Mouse (Mus musculus): ENCODE data around the gene Sfxn5. TPM values are rescaled to one million over a fixed set of nuclear protein-coding genes. Genes with fewer than 3 reads are reported as not detected.

Gene Sfxn5
- polyA plus RNA-seq, 1 experiment from 2014 or later: 7.2 TPM

GRCm38 (mm10) chr6:85344929-85345328 lies 11.7 kb upstream of the Sfxn5 start:
- Histone ChIP-seq H3K36me3 (peaks cover 3% of the 10 kb centered on the region; the same call in 1 of the 2 replicates), H3K27me3 (peaks cover 3% of the 10 kb centered on the region; the same call in 1 of the 2 replicates), H3K9me3 (no peaks in the 10 kb centered on the region), H3K9ac (no peak overlapping the region), H3K4me2 (replicated peaks) (no peak overlapping the region), H3K4me1 (peaks cover 4% of the 10 kb centered on the region; the same call in 1 of the 2 replicates), H3K4me3 (no peak overlapping the region), H3K27ac (no peak overlapping the region)
- no peak for ATAC-seq (ENCODE audit: insufficient number of reproducible peaks, insufficient read depth, low FRiP score, low TSS enrichment)

- H3K27ac ChIP-seq: no peak overlapping the region
- no peak overlapping the region for H3K4me3 ChIP-seq
- peaks cover 3% of the 10 kb centered on the region; the same call in 1 of the 2 replicates for H3K27me3 ChIP-seq
- 86% methylated on average over 8 of the region's 8 CpGs for WGBS
- no peak overlapping the region for H3K4me2 ChIP-seq (replicated peaks)
- H3K9ac ChIP-seq: no peak overlapping the region
- H3K9me3 ChIP-seq: no peaks in the 10 kb centered on the region
- H3K4me1 ChIP-seq: peaks cover 4% of the 10 kb centered on the region; the same call in 1 of the 2 replicates
- H3K36me3 ChIP-seq: peaks cover 3% of the 10 kb centered on the region; the same call in 1 of the 2 replicates
- ATAC-seq (ENCODE audit: insufficient number of reproducible peaks, insufficient read depth, low FRiP score, low TSS enrichment): no peak
Observed at GRCm38 (mm10) chr6:85343027-85343426, 9.8 kb upstream of the Sfxn5 start.

GRCm38 (mm10) chr6:85341814-85342501 lies 8.7 kb upstream of the Sfxn5 start:
- no peak for ATAC-seq (ENCODE audit: insufficient number of reproducible peaks, insufficient read depth, low FRiP score, low TSS enrichment)
- Histone ChIP-seq H3K27ac (no peak overlapping the region), H3K4me2 (replicated peaks) (no peak overlapping the region), H3K4me3 (no peak overlapping the region), H3K9me3 (no peaks in the 10 kb centered on the region), H3K27me3 (peaks cover 3% of the 10 kb centered on the region; the same call in 1 of the 2 replicates), H3K36me3 (0 out of 2 replicates have a peak, but pooled peaks cover 4% of the 10 kb centered on the region), H3K9ac (no peak overlapping the region), H3K4me1 (peaks cover 4% of the 10 kb centered on the region; the same call in 1 of the 2 replicates)
- WGBS: 71% methylated on average over 13 of the region's 13 CpGs

DNA sequence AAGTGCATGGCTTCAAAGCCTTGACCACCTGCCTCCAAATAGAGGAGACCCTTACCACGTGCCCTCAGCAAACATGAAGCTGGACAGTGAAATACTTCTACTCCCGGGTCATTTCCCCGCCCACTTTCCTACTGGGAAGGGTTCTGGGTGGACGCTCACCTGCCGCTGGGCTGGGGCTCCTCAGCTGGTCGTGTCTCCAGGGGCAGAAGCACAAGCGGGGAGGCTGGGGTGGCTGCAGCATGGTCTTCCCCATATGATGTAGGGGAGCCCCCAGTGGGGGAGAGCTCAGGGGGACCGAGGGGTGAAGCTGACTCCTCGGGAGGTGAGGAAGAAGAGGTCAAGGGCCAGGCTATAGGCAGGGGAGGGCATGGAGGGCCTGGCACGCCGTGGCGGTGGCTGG lies 7.0 kb upstream of the Sfxn5 start:
- 67% methylated on average over 11 of the region's 12 CpGs for WGBS
- Histone ChIP-seq H3K4me2 (replicated peaks) (no peak overlapping the region), H3K36me3 (0 out of 2 replicates have a peak, but pooled peaks cover 7% of the 10 kb centered on the region), H3K9ac (no peak overlapping the region), H3K4me1 (no peaks in the 10 kb centered on the region; the same call in 1 of the 2 replicates), H3K27ac (no peak overlapping the region), H3K9me3 (no peaks in the 10 kb centered on the region), H3K27me3 (peaks cover 8% of the 10 kb centered on the region; the same call in 1 of the 2 replicates), H3K4me3 (no peak overlapping the region)
- no peak for ATAC-seq (ENCODE audit: insufficient number of reproducible peaks, insufficient read depth, low FRiP score, low TSS enrichment)

DNA sequence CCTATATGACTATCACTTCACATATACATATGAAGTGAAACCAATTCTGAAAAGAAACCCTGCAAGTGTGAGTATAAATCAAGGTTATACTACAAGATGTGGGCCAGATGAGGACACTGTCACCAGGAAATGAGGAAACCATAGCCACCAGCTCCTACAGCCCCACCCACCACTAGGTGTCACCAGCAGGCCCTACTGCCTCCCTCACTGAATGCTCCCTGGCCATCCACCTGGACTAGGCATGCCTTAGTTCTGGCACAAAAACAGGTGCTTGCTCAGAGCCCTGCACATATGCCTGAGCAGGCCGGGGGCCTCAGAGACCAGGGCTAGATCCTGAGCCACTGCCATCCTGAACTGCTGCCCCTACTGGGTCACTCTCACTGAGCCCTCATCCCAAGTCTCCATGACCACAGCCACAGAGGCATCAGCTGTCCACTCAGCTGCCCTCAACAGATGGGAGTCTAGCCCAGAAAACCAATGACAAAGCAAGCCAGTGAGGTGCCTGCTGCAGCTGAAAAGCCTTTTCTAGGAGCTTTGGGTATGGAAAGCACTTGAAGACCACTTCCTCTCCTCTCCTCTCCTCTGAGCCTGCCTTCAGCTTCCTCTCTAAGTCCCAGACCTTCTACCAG lies 6.2 kb upstream of the Sfxn5 start:
- H3K36me3 ChIP-seq: 0 out of 2 replicates have a peak, but pooled peaks cover 7% of the 10 kb centered on the region
- ATAC-seq (ENCODE audit: insufficient number of reproducible peaks, insufficient read depth, low FRiP score, low TSS enrichment): no peak
- no peak overlapping the region for H3K4me2 ChIP-seq (replicated peaks)
- no peak overlapping the region for H3K27ac ChIP-seq
- H3K9ac ChIP-seq: no peak overlapping the region
- 78% methylated on average over 1 of the region's 1 CpGs for WGBS
- H3K9me3 ChIP-seq: no peaks in the 10 kb centered on the region
- H3K27me3 ChIP-seq: peaks cover 8% of the 10 kb centered on the region; the same call in 1 of the 2 replicates
- no peaks in the 10 kb centered on the region; the same call in 1 of the 2 replicates for H3K4me1 ChIP-seq
- no peak overlapping the region for H3K4me3 ChIP-seq

GRCm38 (mm10) chr6:85336944-85337343 lies 3.7 kb upstream of the Sfxn5 start:
- Histone ChIP-seq H3K4me3 (no peak overlapping the region), H3K36me3 (0 out of 2 replicates have a peak, but pooled peaks cover 7% of the 10 kb centered on the region), H3K4me2 (replicated peaks) (no peak overlapping the region), H3K4me1 (0 out of 2 replicates have a peak, but pooled peaks cover 6% of the 10 kb centered on the region), H3K27me3 (peaks cover 8% of the 10 kb centered on the region; the same call in 1 of the 2 replicates), H3K9me3 (no peaks in the 10 kb centered on the region), H3K9ac (no peak overlapping the region), H3K27ac (no peak overlapping the region)
- 78% methylated on average over 9 of the region's 9 CpGs for WGBS
- ATAC-seq (ENCODE audit: insufficient number of reproducible peaks, insufficient read depth, low FRiP score, low TSS enrichment): no peak

GRCm38 (mm10) chr6:85335352-85335751 lies 2.1 kb upstream of the Sfxn5 start:
- Histone ChIP-seq H3K27me3 (peaks cover 13% of the 10 kb centered on the region; the same call in 1 of the 2 replicates), H3K4me2 (replicated peaks) (no peak overlapping the region), H3K4me1 (0 out of 2 replicates have a peak, but pooled peaks cover 6% of the 10 kb centered on the region), H3K27ac (no peak overlapping the region), H3K36me3 (0 out of 2 replicates have a peak, but pooled peaks cover 4% of the 10 kb centered on the region), H3K4me3 (no peak overlapping the region), H3K9me3 (no peaks in the 10 kb centered on the region), H3K9ac (no peak overlapping the region)
- 51% methylated on average over 3 of the region's 3 CpGs for WGBS
- no peak for ATAC-seq (ENCODE audit: insufficient number of reproducible peaks, insufficient read depth, low FRiP score, low TSS enrichment)

- Histone ChIP-seq H3K27ac (no peak overlapping the region), H3K9ac (no peak overlapping the region), H3K9me3 (no peaks in the 10 kb centered on the region), H3K4me3 (no peak overlapping the region), H3K27me3 (peaks cover 11% of the 10 kb centered on the region; the same call in 1 of the 2 replicates), H3K4me2 (replicated peaks) (no peak overlapping the region), H3K36me3 (0 out of 2 replicates have a peak, but pooled peaks cover 4% of the 10 kb centered on the region), H3K4me1 (0 out of 2 replicates have a peak, but pooled peaks cover 6% of the 10 kb centered on the region)
- WGBS: 54% methylated on average over 5 of the region's 5 CpGs
- no peak for ATAC-seq (ENCODE audit: insufficient number of reproducible peaks, insufficient read depth, low FRiP score, low TSS enrichment)
Observed at GRCm38 (mm10) chr6:85334851-85335250, 1.6 kb upstream of the Sfxn5 start.

GRCm38 (mm10) chr6:85334251-85334650 lies 1.0 kb upstream of the Sfxn5 start:
- Histone ChIP-seq H3K36me3 (0 out of 2 replicates have a peak, but pooled peaks cover 4% of the 10 kb centered on the region), H3K9ac (no peak overlapping the region), H3K27ac (no peak overlapping the region), H3K4me3 (no peak overlapping the region; the same call in 1 of the 2 replicates), H3K4me1 (0 out of 2 replicates have a peak, but pooled peaks cover 6% of the 10 kb centered on the region), H3K4me2 (replicated peaks) (no peak overlapping the region; the same call in 1 of the 2 replicates), H3K9me3 (no peaks in the 10 kb centered on the region), H3K27me3 (peaks cover 11% of the 10 kb centered on the region; the same call in 1 of the 2 replicates)
- ATAC-seq (ENCODE audit: insufficient number of reproducible peaks, insufficient read depth, low FRiP score, low TSS enrichment): no peak

- Histone ChIP-seq H3K4me2 (replicated peaks) (peak overlapping the region; percentile 95), H3K9ac (peak overlapping the region; percentile 61), H3K4me3 (peak overlapping the region; percentile 57), H3K4me1 (0 out of 2 replicates have a peak, but pooled peaks cover 6% of the 10 kb centered on the region), H3K36me3 (0 out of 2 replicates have a peak, but pooled peaks cover 4% of the 10 kb centered on the region), H3K9me3 (no peaks in the 10 kb centered on the region), H3K27me3 (peaks cover 11% of the 10 kb centered on the region; the same call in 1 of the 2 replicates), H3K27ac (no peak overlapping the region; the same call in 1 of the 2 replicates)
- 3% methylated on average over 13 of the region's 13 CpGs for WGBS
- no peak for ATAC-seq (ENCODE audit: insufficient number of reproducible peaks, insufficient read depth, low FRiP score, low TSS enrichment)
Observed at GRCm38 (mm10) chr6:85333732-85334131, 510 bp upstream of the Sfxn5 start.

DNA sequence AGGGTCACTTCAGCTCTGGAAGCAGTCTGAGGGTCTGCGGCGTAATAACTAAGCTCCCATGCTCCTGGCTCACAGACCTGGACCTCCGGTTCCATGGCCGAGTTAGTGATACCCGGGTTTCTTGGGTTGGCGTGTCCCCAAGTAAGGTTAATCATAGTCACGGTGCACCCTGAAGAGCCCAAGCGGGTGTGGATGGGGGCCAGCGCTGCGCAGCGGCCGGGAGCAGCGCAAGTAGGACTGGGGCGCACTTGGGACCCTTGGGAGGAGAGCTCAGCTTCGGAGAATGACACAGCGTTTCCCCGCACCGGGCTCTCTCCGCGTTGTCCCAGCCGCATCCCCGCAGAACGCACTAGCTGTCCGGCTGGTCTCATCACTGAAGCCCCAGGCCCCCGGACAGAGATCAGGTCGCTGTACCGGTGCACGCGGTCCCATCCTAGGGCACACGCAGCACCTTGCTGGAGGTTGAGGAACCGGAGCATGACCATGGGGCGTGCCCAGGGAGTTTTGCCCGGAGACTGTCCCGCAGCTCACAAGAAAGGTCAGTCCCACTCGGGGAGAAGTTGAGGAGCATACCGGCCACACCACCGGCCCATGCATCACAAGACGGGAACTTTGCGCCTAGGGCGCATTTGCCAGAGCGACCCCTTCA lies 747 bp downstream of the Sfxn5 start:
- WGBS: under 1% methylated on average over 41 of the region's 41 CpGs
- Histone ChIP-seq H3K4me1 (0 out of 2 replicates have a peak, but pooled peaks cover 6% of the 10 kb centered on the region), H3K4me3 (peak overlapping the region; percentile 57), H3K4me2 (replicated peaks) (peak overlapping the region; percentile 95), H3K36me3 (0 out of 2 replicates have a peak, but pooled peaks cover 4% of the 10 kb centered on the region), H3K9me3 (no peaks in the 10 kb centered on the region), H3K27ac (0 out of 2 replicates have a peak overlapping the region, but pooled peaks have one; percentile 85), H3K9ac (peak overlapping the region; percentile 61), H3K27me3 (peaks cover 11% of the 10 kb centered on the region; the same call in 1 of the 2 replicates)
- ATAC-seq (ENCODE audit: insufficient number of reproducible peaks, insufficient read depth, low FRiP score, low TSS enrichment): peak; percentile 35
